In the genomic region with DNA sequence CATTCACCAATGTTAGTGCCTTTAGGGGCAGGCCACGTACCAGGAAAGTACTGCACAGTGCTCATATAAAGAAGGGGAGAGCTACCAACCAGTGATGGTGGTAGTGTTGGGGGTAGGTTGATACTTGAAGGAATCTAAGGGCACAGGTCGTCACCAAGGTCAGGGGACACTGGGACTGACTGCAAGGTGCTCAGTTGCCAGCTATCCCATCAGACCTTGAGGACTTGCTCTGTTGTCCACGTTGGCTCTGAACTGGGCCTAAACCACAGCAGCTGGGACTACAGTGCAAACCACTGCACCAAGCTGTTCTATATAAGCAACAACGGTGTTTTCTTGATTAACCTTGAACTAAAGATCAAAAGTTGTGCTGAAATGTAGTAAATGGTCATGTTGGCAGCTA, we compare ENCODE assay signal across 21 mouse cellular contexts. TPM values are rescaled to one million over a fixed set of nuclear protein-coding genes. Genes with fewer than 3 reads are reported as not detected.
"Had no signal": no experiment of that assay in that cellular context is flagged by ENCODE, and none has a peak within 500 bp of the region (broad histone marks: within the 10 kb centered on the region; RNA-seq: fewer than 3 reads in every experiment).

No protein-coding gene starts in this region.

- H3K9me3 ChIP-seq: neural tube, embryonic 13.5 days; neural tube, embryonic 15.5 days; stomach, embryonic 15.5 days had no signal

- H3K9ac ChIP-seq: neural tube, embryonic 13.5 days; neural tube, embryonic 15.5 days; stomach, embryonic 15.5 days had no signal

- H3K4me3 ChIP-seq: neural tube, embryonic 13.5 days; neural tube, embryonic 15.5 days; stomach, embryonic 15.5 days had no signal

- H3K27me3 ChIP-seq: neural tube, embryonic 13.5 days; neural tube, embryonic 15.5 days; stomach, embryonic 15.5 days had no signal

- H3K4me2 ChIP-seq: neural tube, embryonic 13.5 days; neural tube, embryonic 15.5 days; stomach, embryonic 15.5 days had no signal

- H3K4me1 ChIP-seq: neural tube, embryonic 15.5 days had no signal

- H3K27ac ChIP-seq: neural tube, embryonic 13.5 days; neural tube, embryonic 15.5 days; stomach, embryonic 15.5 days; stomach, postnatal 0 days had no signal

- DNase-seq: retina, postnatal 1 day; right cerebral cortex, adult 18-20 months; right cerebral cortex, postnatal 14 days; right cerebral cortex, postnatal 25 days; right cerebral cortex, postnatal 4 days; spleen, adult 18-20 months; thymus, adult 18-20 months; thymus, adult 2 months; thymus, postnatal 14 days; thymus, postnatal 25 days; thymus, postnatal 36 days; thymus, postnatal 4 days had no signal

RNA-seq across cellular contexts. Expression of gene Gm12248, which starts 30.3 kb away (rescaled TPM):
- total RNA-seq: neutrophil, adult 5-6 weeks had no signal
- polyA plus RNA-seq: neural tube, embryonic 13.5 days; neural tube, embryonic 14.5 days; neural tube, embryonic 15.5 days; stomach, embryonic 14.5 days; stomach, embryonic 15.5 days; stomach, embryonic 16.5 days; stomach, postnatal 0 days; urinary bladder, adult 2 months had no signal
